Mouse (Mus musculus) megakaryocyte, adult 5-6 weeks (primary cell): ENCODE measurements at regions not wholly inside any gene's neighbourhood (a gene's known extent, or its start where the extent isn't known, plus 50 kb on each side); places are given as distances from the start of the nearest gene placed in this dataset.
A peak's percentile ranks its signal among the peaks of the same experiment; 100 is the strongest.
"Not testable (repeated sequence)": the region's sequence is repeated elsewhere in the genome, so short reads cannot be mapped to it uniquely, and the experiment has no call there.

ENCODE experiments used
- ATAC-seq: 2 replicates; pipeline ENCODE4 v1.8.0; 2016; ENCODE audit warnings: mild to moderate bottlenecking, inconsistent platforms; ENCODE audit not compliant: poor library complexity, severe bottlenecking

GRCm38 (mm10) chr7:63998995-63999960, 60.6 kb upstream of the Klf13 start:
- ATAC-seq = peak; percentile 69

GRCm38 (mm10) chr7:63997997-63998396, 59.3 kb upstream of the Klf13 start:
- no peak for ATAC-seq

GRCm38 (mm10) chr7:63996581-63997098, 57.9 kb upstream of the Klf13 start:
- no peak for ATAC-seq

GRCm38 (mm10) chr7:63995255-63995980, 56.7 kb upstream of the Klf13 start:
- no peak for ATAC-seq

GRCm38 (mm10) chr7:63994769-63995168, 56.1 kb upstream of the Klf13 start:
- ATAC-seq = not testable (repeated sequence)

GRCm38 (mm10) chr7:63992155-63992554, 53.4 kb upstream of the Klf13 start:
- no peak for ATAC-seq

GRCm38 (mm10) chr7:63991085-63992010, 52.6 kb upstream of the Klf13 start:
- ATAC-seq = no peak

GRCm38 (mm10) chr7:63990312-63991028, 51.8 kb upstream of the Klf13 start:
- peak; percentile 74 for ATAC-seq

- ATAC-seq = peak; percentile 68
Measured at GRCm38 (mm10) chr7:63989736-63990135, 51.0 kb upstream of the Klf13 start.
